Mouse (Mus musculus): Measurements from ENCODE around the gene Tmem132c. TPM values are rescaled to one million over a fixed set of nuclear protein-coding genes. Genes with fewer than 3 reads are reported as not detected.

The Tmem132c gene
- total RNA-seq, 2 experiments from 2014 or later, result 3.7 to 3.8 TPM

DNA sequence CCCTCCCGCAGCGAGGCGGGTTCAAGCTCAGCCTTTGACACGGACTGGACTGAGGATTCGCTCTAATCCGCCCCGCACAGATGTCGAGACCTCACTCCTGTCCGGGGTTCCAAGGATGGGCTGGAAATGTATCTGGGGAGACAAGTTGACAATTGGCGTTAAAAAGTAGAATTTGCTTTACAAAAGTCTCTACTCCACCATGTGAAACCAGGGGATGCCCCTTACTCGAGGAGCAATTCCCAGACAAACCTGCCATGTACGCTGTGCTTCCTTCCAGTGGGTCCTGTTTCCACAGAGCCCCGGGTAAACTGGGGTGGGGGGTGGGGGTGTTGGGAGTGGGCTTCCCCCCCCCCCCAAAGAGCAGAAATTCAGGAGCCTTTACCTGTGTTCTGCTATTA is 1.2 kb downstream of the Tmem132c start:
- no peak for DNase-seq (ENCODE audit: low spot score in 2 of 2)
- Histone ChIP-seq H3K4me3 (peak overlapping the region; percentile 49), H3K27ac (no peak overlapping the region)
- TF ChIP-seq CTCF (conservative IDR thresholded peaks at IDR 0.05), result no peak

DNA sequence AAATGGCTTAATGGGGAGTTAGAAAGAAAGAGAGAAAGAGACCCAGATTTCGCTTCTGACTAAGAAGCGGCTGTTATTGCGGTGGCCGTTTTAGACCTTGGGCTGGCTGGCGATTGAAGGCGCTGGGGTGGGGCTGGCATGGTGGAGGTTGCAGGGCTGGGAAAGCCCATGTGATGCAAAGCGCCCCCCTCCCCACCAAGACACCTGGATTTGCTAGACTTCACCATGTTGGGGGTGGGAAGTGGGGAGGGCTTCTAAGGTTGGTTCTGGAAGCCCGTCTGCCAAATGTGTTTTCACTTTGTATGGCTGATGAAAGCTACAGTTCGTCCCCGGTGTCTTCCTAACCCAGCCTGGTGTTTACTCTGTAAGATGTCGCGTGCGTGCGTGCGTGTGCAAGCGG is 1.6 kb downstream of the Tmem132c start:
- Histone ChIP-seq H3K27ac (no peak overlapping the region), H3K4me3 (peak overlapping the region; percentile 49)
- TF ChIP-seq CTCF (conservative IDR thresholded peaks at IDR 0.05), result no peak
- DNase-seq (ENCODE audit: low spot score in 2 of 2), result no peak

DNA sequence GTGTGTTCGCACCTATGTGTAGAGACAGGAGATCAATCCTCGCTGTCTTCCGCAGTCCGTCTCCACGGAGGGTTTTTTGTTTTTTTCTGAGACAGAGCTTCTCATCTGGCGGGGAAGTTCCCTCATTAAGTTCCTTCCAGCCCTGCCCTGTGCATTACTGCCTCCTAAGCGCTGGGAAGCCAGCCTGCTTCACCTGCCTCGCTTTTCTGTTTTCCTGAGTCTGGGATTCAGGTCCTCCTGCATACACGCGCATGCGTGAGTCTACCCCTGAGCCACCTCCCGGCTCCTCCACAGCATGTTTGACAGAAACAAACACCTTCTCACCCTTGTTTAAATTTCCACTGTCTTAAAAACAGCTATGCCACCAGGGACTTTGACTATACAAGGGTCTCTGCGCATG is 2.0 kb downstream of the Tmem132c start:
- peak overlapping the region; percentile 49 for H3K4me3 ChIP-seq
- DNase-seq (ENCODE audit: low spot score in 2 of 2), result no peak
- no peak for TF ChIP-seq CTCF (conservative IDR thresholded peaks at IDR 0.05)

GRCm38 (mm10) chr5:127253263-127253662 is 11.7 kb downstream of the Tmem132c start:
- no peak overlapping the region for H3K4me3 ChIP-seq

More for the DNA sequence above, 2.0 kb downstream of the Tmem132c start:
- no peak overlapping the region for H3K27ac ChIP-seq

GRCm38 (mm10) chr5:127256947-127257610 is 15.5 kb downstream of the Tmem132c start:
- TF ChIP-seq CTCF (conservative IDR thresholded peaks at IDR 0.05), result peak; percentile 40

More at GRCm38 (mm10) chr5:127253263-127253662, 11.7 kb downstream of the Tmem132c start:
- no peak for DNase-seq (ENCODE audit: low spot score in 2 of 2)
- H3K27ac ChIP-seq, result no peak overlapping the region
- TF ChIP-seq CTCF (conservative IDR thresholded peaks at IDR 0.05), result peak; percentile 53

DNA sequence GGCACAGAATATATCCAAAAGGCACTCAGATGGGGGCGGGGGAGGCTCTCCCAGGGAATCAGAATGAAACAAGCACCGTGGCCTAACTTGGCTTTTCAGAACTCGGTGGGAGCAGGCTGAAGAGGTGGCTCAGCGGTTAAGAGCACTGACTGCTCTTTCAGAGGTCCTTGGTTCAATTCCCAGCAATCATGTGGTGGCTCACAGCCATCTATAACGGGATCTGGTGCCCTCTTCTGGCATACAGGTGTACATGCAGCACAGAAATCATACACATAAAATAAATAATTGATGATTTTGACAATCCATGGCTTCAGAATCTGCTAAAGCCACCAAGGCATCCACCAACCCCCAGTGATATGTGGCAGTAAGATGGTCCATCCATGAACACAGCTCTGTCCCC is 20.5 kb downstream of the Tmem132c start:
- no peak overlapping the region for H3K27ac ChIP-seq
- H3K4me3 ChIP-seq, result no peak overlapping the region
- no peak for DNase-seq (ENCODE audit: low spot score in 2 of 2)
- TF ChIP-seq CTCF (conservative IDR thresholded peaks at IDR 0.05), result 0 out of 2 replicates have a peak, but pooled peaks have one; percentile 28

More at GRCm38 (mm10) chr5:127256947-127257610, 15.5 kb downstream of the Tmem132c start:
- H3K27ac ChIP-seq, result no peak overlapping the region
- H3K4me3 ChIP-seq, result no peak overlapping the region
- no peak for DNase-seq (ENCODE audit: low spot score in 2 of 2)

DNA sequence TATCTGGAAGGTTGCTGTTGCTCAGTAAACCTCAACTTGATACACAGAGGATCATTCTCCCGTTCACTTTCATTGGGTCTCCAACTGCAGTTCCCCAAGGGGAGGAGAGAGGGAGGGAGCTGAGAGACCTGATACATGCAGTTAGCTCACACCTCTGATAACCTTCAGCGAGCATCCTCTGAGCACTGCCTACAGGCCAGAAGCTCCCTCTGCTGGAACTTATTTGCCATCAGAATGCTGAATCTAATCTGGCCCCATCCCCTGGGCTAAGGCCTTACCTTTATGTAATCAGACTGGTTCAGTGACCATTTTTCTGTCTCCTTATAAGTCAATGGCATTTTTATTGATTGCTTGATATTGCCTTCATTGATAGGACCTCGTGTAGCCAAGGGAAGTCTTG is 29.5 kb downstream of the Tmem132c start:
- Histone ChIP-seq H3K27ac (no peak overlapping the region), H3K4me3 (no peak overlapping the region)
- peak; percentile 64 for TF ChIP-seq CTCF (conservative IDR thresholded peaks at IDR 0.05)
- no peak for DNase-seq (ENCODE audit: low spot score in 2 of 2)

DNA sequence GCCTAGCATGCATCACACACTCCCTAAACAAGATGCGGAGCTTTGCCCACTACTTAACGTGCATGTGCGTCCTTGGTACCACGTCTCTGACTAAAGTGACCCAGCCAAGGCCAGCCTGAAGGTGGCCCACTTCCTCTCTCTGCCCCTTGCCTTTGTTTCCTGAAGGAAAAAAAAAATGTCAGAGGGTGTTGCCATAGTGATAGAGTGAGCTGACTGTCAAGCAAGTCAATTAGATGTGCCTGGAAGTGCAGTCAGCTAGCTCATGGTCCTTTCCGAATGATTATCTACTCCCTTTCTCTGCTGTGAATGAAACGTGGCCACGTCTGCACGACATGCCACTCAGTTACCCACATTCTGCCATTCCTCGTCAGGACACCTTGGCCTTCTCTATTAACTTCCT is 37.9 kb downstream of the Tmem132c start:
- DNase-seq (ENCODE audit: low spot score in 2 of 2), result no peak
- no peak for TF ChIP-seq CTCF (conservative IDR thresholded peaks at IDR 0.05)
- Histone ChIP-seq H3K4me3 (no peak overlapping the region), H3K27ac (no peak overlapping the region)

GRCm38 (mm10) chr5:127281186-127281585 is 39.6 kb downstream of the Tmem132c start:
- TF ChIP-seq CTCF (conservative IDR thresholded peaks at IDR 0.05), result no peak
- DNase-seq (ENCODE audit: low spot score in 2 of 2), result no peak
- Histone ChIP-seq H3K27ac (no peak overlapping the region), H3K4me3 (no peak overlapping the region)

- DNase-seq (ENCODE audit: low spot score in 2 of 2), result no peak
- no peak for TF ChIP-seq CTCF (conservative IDR thresholded peaks at IDR 0.05)
- Histone ChIP-seq H3K27ac (no peak overlapping the region), H3K4me3 (no peak overlapping the region)
Measured at GRCm38 (mm10) chr5:127282539-127283123, 41.0 kb downstream of the Tmem132c start.

DNA sequence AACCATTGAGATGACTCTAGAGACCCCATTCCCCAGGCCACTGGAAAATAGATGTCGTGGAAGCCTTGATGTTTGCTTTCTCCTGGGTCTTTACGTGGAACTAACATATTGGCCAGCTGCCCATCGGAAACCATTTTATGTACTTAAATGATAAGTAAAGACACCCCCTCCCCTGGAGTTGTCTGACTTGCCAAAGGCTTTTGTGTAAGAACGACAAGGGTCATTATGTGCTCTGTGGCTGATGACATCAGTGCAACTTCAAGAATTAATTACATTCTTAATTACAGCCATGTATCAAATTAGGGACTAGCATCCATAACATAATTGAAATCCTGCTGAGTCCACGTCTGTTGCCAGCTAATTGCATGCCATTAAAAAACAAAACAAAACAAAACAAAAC is 45.3 kb downstream of the Tmem132c start:
- Histone ChIP-seq H3K4me3 (no peak overlapping the region), H3K27ac (no peak overlapping the region)
- no peak for TF ChIP-seq CTCF (conservative IDR thresholded peaks at IDR 0.05)
- DNase-seq (ENCODE audit: low spot score in 2 of 2), result no peak

DNA sequence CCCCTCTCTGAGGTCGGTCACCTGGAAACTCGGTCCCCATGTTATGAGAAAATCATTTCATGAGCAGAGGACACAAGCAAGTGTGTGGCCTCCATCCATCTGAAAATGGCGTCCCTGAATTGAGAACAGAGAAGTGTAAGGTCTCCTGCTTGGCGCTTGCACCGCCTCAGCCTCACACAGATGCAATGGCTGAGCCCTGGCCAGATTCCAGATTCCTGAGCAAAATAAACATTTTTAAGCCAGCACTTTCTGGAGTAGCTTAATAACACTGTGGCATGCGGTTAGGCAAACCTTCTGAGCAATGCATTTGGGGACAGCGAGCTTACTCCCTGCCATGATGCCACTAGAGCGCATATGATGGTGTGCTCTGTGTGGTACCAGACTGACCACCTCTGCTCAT is 48.1 kb downstream of the Tmem132c start:
- no peak overlapping the region for H3K4me3 ChIP-seq
- no peak for TF ChIP-seq CTCF (conservative IDR thresholded peaks at IDR 0.05)
- no peak for DNase-seq (ENCODE audit: low spot score in 2 of 2)
- no peak overlapping the region for H3K27ac ChIP-seq

- no peak for DNase-seq (ENCODE audit: low spot score in 2 of 2)
- no peak overlapping the region for H3K4me3 ChIP-seq
- TF ChIP-seq CTCF (conservative IDR thresholded peaks at IDR 0.05), result no peak
- H3K27ac ChIP-seq, result no peak overlapping the region
Measured at GRCm38 (mm10) chr5:127290461-127291250, 49.0 kb downstream of the Tmem132c start.
